Mouse (Mus musculus) megakaryocyte-erythroid progenitor cell, adult 5 weeks (primary cell): ENCODE data around the gene Diexf. TPM values are rescaled to one million over a fixed set of nuclear protein-coding genes. Genes with fewer than 3 reads are reported as not detected.

Experiments
- polyA plus RNA-seq: library from polyadenylated mRNA; stranded (reverse); fragments of >175 nt; gene quantifications from 2 replicates; pipeline ENCODE4 v1.2.3, GENCODE M21; 2012

Gene Diexf
- polyA plus RNA-seq: 2.6 and 2.9 TPM in 2 replicates

GRCm38 (mm10) chr1:193129786-193130455, at the start of gene Diexf:
Diexf (minus strand) TSS chr1:193130272.

DNA sequence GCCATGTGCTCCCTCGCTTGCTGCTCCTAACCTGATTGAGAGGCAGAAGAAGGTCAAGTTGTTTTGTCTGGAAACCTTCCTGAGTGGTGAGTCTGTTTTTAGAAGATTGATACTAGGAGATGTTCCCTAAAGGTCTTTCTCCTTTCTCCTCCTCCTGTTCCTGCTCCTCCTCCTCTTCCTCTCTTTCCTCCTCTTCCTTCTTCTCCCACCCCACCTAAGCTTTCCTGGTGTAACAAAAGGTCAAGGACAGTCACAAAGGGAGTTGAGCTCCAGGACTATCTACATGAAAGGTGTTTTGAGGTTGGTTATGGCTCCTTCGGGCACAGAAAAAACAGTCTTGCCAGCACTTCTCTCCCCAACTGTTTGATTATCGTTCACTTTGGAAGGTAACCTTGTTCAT, 37.7 kb upstream of the Diexf start, which contains the start of gene A130010J15Rik:
TSS of gene A130010J15Rik (plus strand) at position 301 of the 400 bp plus-strand sequence.

DNA sequence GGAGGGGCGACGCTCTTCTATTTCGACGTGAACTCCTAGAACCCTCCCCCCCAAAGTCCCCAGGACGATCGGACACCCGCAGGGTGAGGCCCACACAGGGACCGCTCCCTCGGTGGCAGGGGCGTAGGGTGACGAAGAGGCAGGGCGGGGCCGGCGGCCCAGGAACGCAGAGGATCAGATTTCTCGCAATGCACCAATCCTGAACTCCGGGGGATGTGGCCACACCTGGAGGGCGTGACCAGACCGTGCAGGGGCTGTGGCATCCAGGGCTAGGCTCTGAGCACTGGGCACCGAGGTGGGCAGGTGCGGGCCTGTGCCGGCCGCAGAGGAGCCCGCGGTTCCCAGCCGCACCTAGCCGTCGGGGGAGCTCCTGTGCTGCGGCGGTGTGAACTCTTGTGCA, 22.8 kb upstream of the Diexf start, which contains the start of gene Irf6:
TSS of gene Irf6 (plus strand) at position 240 of the 400 bp plus-strand sequence.

Other genes with a start within 250 kb of the Diexf start
- not detected in 2 replicates for gene Syt14, start 94.5 kb downstream of the Diexf start, polyA plus RNA-seq
- 0.11 and 0.22 TPM in 2 replicates for gene Irf6, start 22.8 kb upstream of the Diexf start, polyA plus RNA-seq
- gene A130010J15Rik, start 37.8 kb upstream of the Diexf start, polyA plus RNA-seq: 1.1 and 1.6 TPM in 2 replicates
- 50.3 and 54.9 TPM in 2 replicates for gene Traf3ip3, start 71.4 kb upstream of the Diexf start, polyA plus RNA-seq
- gene Lamb3, start 77.4 kb upstream of the Diexf start, polyA plus RNA-seq: 0.44 and 0.65 TPM in 2 replicates
- gene Hsd11b1, start 133.8 kb upstream of the Diexf start, polyA plus RNA-seq: 1.3 and 2.7 TPM in 2 replicates
- gene G0s2, start 142.9 kb upstream of the Diexf start, polyA plus RNA-seq: 10.6 and 17.7 TPM in 2 replicates
- gene Camk1g, start 240.0 kb upstream of the Diexf start, polyA plus RNA-seq: 0.06 and 0.16 TPM in 2 replicates